Comparison of ENCODE assay signal across 13 mouse cellular contexts in genomic region chr17:43032489-43033036, GRCm38 (mm10). TPM values are rescaled to one million over a fixed set of nuclear protein-coding genes. Genes with fewer than 3 reads are reported as not detected.
DNase-seq lines count a peak whose midpoint lies in the region.
"Had no signal": no experiment of that assay in that cellular context is flagged by ENCODE, and none has a peak within 500 bp of the region (broad histone marks: within the 10 kb centered on the region; RNA-seq: fewer than 3 reads in every experiment).

No protein-coding gene starts in this region.

- peak overlapping the region; percentile 77 for H3K27ac ChIP-seq in macrophage
- H3K27ac ChIP-seq: limb, embryonic 10.5 days; midbrain, embryonic 12.5 days; stomach, embryonic 15.5 days had no signal

- no peaks in the 10 kb centered on the region for H3K36me3 ChIP-seq in macrophage (ENCODE audit: inconsistent target)

- 11% methylated on average over 8 of the region's 8 CpGs for WGBS in macrophage (ENCODE audit: missing documents)

- H3K4me3 ChIP-seq in macrophage (ENCODE audit: inconsistent target) = peak overlapping the region; percentile 1; the same call in 1 of the 2 replicates
- H3K4me3 ChIP-seq: limb, embryonic 10.5 days; midbrain, embryonic 12.5 days; stomach, embryonic 15.5 days had no signal

- peak; percentile 54 for DNase-seq in layer of hippocampus, adult 9-11 months
- no peak for DNase-seq in layer of hippocampus, postnatal 10 days (ENCODE audit: low spot score in 2 of 2)
- peak; percentile 75 for DNase-seq in A20 (ENCODE audit: low read depth, low spot score)
- peak; percentile 84 for DNase-seq in brain, adult 2 months (ENCODE audit: low read depth, low spot score)
- DNase-seq in adrenal gland, adult 8-10 months = no peak
- no peak for DNase-seq in embryo, embryonic 10 days (ENCODE audit: low spot score)
- DNase-seq: kidney, postnatal 25 days; lung, postnatal 10 days; thymus, postnatal 25 days had no signal

- peaks cover 87% of the 10 kb centered on the region for H3K79me2 ChIP-seq in macrophage (ENCODE audit: inconsistent target)

RNA-seq across cellular contexts. Expression of gene Tnfrsf21, which starts 16.2 kb away (rescaled TPM):
- total RNA-seq in layer of hippocampus, postnatal 10 days (2021) = 10 to 100 TPM; 97.8 to 98.5 TPM
- 10 to 100 TPM in 14 of 26 experiments, 1 to 10 TPM in 12; 3.1 to 31.4 (median 16.9) TPM for total RNA-seq in macrophage (2018; cell fraction: chromatin; rRNA removed)
- total RNA-seq in macrophage (2018; cell fraction: cytosol; rRNA removed) = 10 to 100 TPM; 21.7 to 50.9 (median 35.4) TPM
- total RNA-seq in macrophage (2018; cell fraction: nucleus; rRNA removed) = 10 to 100 TPM in 25 of 26 experiments, 1 to 10 TPM in 1; 7.8 to 67.0 (median 37.2) TPM
- polyA plus RNA-seq in macrophage (2018) = 20.9 to 43.2 TPM (median 42.8 TPM) in 3 replicates
- total RNA-seq in adrenal gland, adult 8-10 months (2022) = 1 to 10 TPM; 2.4 to 5.3 (median 3.1) TPM

Comparison
In these comparisons a context has a peak if more than half of its experiments do, and no peak if none do; other contexts are left out.
1. DNase-seq: peak in layer of hippocampus, adult 9-11 months (single experiment), A20 (single experiment) and brain, adult 2 months (single experiment); none in layer of hippocampus, postnatal 10 days (0 of 2), adrenal gland, adult 8-10 months (single experiment) and embryo, embryonic 10 days (single experiment).
2. RNA of gene Tnfrsf21, which starts 16.2 kb away (total RNA-seq): 97.8 to 98.5 TPM in layer of hippocampus, postnatal 10 days; 2.4 to 5.3 TPM in adrenal gland, adult 8-10 months; every median in the first group is over 10 times any median in the second.